Mouse (Mus musculus) B cell, adult (primary cell): ENCODE results near the gene Actg2. TPM values are rescaled to one million over a fixed set of nuclear protein-coding genes. Genes with fewer than 3 reads are reported as not detected.

Source experiments
- total RNA-seq: library from RNA; stranded (reverse); gene quantifications from 4 replicates; pipeline ENCODE4 v1.2.4, GENCODE M21; 2023; ENCODE audit not compliant: inconsistent age

Actg2 gene
- not detected in 4 replicates for total RNA-seq

DNA sequence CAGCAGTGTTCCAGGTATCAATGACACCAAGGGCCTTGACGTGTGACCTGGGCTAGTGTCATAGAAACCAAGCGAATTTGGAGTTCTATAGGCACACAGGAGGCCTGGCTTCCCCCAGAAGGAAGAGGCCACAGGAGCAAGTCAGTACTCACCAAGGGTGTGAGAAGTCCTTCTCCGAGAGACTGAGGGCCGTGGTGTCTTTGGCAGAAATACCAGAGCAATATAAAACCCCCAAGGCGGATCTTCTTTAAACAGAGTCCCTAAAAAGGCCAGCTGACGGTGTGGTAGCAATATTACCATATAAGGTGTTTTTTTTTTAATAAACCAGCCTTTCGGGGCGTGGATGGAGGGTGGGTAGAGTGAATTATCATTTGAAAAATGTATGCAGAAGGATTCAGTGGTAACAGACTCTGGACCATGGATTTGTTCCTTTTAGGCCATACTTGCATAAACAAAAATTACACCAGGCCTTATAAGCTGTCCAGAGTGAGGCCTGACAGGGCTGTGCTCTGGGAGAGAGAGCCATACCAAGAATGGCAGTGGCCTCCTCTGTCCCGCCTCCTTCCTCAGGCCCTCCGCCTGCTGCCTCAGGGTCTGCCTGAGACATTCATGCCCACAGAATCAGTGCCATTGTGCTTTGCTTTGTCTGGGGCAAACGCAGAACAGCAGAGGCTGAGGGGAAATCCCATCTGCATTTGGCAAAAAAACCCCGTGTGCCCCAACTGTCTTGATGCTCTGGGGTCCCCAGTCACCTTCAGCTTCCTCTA is at the start of gene Actg2:
Actg2 (minus strand) TSS at position 238 of the 767 bp plus-strand sequence.

DNA sequence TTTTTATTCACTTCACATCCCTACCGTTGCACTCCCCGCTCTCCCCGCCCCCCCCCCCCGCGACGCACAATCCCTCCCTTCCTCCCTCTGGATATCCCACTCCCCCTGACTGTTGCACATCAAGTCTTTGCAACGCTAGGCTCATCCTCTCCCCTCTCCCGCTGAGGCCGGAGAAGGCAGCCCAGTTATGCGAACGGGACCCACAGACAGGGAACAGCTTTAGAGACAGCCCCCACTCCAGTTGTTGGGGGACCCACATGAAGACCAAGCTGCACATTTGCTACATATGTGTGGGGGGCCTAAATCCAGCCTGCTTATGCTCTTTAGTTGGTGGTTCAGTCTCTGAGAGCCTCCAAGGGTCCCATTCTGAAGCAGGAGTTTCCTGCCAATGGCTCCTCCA is 36.6 kb upstream of the Actg2 start, which contains the start of gene Stambp:
Stambp (minus strand) TSS at position 59 of the 400 bp plus-strand sequence.

DNA sequence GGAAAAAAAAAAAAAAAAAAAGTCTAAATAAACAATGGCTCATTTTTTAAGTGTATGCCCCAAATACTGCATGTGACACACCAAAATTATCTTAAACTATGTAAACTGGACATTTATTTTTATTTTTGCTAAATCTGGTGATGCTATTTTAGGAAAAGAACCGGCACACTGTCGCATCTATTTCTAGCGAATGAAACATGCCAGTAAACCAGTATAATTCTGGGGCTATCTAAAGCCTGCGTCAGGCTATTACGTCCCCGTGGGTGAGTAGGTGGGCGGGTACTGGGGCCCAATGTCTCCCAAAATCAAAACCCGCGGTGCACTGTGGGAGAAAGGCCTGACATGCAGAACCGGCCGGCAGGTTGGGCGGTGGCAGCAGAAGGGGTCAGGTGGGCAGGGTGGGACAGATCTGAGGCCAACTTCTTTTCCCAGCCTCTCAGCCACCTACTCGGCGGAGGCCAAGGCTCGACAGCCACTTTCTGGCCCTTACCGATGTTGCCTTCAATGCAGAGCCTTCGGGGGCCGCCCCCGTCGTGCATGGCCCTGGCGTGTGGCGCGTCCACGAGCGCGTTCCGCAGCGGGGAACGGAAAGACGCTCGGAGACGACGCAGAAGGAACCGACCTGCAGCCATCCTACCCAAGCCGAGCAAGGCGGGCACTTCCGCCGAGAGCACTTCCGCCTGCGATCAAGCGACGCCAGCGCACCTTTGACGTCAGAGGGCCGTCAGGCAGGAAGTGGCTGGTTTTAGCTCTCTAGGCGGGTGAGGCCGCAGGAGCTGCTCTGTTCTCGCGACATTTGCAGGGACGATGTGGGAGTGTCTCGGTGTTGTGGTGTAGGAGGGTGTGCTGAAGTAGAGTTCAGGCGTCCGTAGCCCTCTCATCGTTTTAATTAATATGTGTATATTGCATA is 29.6 kb downstream of the Actg2 start, which contains the start of gene Dguok:
Dguok (minus strand) TSS at position 712 of the 910 bp plus-strand sequence.

Other genes starting within 250 kb of the Actg2 start
- gene Mthfd2, start 210.4 kb downstream of the Actg2 start, total RNA-seq = 14.9 to 17.3 TPM (median 16.1 TPM) in 4 replicates
- 140 to 161 TPM (median 148 TPM) in 4 replicates for gene Mob1a, start 210.2 kb downstream of the Actg2 start, total RNA-seq
- gene Bola3, start 187.1 kb downstream of the Actg2 start, total RNA-seq = 34.6 to 47.8 TPM (median 38.6 TPM) in 4 replicates
- gene Tet3, start 77.2 kb downstream of the Actg2 start, total RNA-seq = 70.0 to 82.7 TPM (median 78.5 TPM) in 4 replicates
- gene Dguok, start 29.3 kb downstream of the Actg2 start, total RNA-seq = 46.6 to 57.3 TPM (median 52.9 TPM) in 4 replicates
- gene Stambp, start 36.5 kb upstream of the Actg2 start, total RNA-seq = 16.4 to 18.9 TPM (median 17.0 TPM) in 4 replicates
- not detected in 4 replicates for gene Clec4f, start 119.9 kb upstream of the Actg2 start, total RNA-seq
- gene Cd207, start 141.6 kb upstream of the Actg2 start, total RNA-seq = not detected in 4 replicates
- not detected in 4 replicates for gene Vax2, start 175.0 kb upstream of the Actg2 start, total RNA-seq
- not detected in 4 replicates for gene Atp6v1b1, start 206.7 kb upstream of the Actg2 start, total RNA-seq
- not detected in 4 replicates for gene Ankrd53, start 226.4 kb upstream of the Actg2 start, total RNA-seq
- gene Tex261, start 239.5 kb upstream of the Actg2 start, total RNA-seq = 35.1 to 55.5 TPM (median 42.6 TPM) in 4 replicates